Mouse (Mus musculus): ENCODE data around the gene Dusp16.
A peak's percentile ranks its signal among the peaks of the same experiment; 100 is the strongest.
"Not testable (repeated sequence)": the region's sequence is repeated elsewhere in the genome, so short reads cannot be mapped to it uniquely, and the experiment has no call there.

Dusp16 gene

DNA sequence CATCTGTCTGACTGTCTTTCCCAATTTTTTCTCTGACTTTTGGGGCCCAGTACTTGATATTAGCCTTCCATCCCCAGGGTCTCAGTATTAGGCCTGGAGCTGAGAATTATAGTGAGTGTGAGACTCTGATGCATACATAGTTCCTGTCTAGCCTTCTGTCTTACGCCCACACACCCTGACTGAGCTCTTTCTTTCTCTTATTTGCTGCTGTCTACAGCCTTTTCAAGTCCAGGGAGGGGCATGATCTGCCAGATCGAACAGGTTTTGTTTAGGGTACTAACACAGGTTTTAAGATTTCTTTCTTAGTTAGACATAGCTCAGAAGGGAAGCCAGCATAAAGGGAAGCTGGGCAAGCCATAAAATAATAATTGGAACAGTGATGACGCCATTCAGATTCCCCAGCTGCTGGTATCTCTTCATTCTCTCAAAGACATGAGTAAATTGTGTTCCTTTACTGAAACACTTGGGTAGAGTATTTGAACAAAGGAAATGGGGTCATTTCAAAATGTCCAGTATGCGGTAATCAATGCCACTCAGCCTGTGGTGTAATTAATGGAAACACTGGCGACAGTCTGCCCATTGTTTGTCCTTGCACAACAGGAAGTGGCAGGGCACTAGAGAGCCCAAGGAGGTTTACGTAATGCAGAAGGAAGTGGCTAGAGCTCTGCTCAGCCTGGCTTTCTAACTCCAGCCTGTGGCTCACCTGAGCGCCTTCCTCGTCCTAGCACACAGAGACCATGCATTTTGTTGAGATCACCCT is 91.8 kb downstream of the Dusp16 start:
- no peak for DNase-seq (ENCODE audit: low read depth, low spot score)

DNA sequence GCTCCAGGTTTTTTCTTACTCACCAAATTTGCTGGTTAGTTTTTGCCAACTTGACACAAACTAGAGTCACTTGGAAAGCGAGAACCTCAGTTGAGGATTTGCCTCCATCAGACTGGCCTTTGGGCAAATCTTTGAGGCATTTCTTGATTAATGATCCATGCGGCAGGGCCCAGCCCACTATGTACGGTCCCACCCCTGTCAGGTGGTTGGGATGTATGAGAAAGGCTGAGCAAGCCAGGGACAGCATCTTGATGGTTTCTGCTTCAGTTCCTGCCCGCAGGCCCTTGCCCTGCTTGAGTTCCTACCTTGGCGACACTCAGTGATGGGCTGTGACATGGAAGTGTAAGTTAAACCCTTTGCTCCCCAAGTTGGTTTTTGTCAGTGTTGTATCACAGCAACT is 94.2 kb downstream of the Dusp16 start:
- DNase-seq (ENCODE audit: low read depth, low spot score): no peak

DNA sequence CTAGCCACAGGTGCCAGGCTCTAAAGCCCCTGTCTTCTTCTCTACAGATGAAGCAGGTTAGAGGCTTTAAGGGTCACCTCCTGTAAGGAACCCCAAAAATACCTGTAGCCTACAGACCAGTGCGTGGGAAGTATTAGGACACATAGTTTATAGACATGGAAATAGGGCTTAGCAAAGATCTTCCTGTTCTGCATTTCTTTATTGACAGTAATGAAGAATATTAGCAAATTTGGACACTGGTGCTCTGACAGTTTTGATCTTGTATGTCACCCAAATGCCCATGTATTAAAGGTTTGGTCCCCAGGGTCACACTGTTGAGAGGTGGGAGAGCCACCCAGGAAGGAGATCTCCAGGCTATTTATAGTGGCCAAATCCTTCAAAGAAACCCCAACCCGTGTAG is 95.9 kb downstream of the Dusp16 start:
- no peak for DNase-seq (ENCODE audit: low read depth, low spot score)

DNA sequence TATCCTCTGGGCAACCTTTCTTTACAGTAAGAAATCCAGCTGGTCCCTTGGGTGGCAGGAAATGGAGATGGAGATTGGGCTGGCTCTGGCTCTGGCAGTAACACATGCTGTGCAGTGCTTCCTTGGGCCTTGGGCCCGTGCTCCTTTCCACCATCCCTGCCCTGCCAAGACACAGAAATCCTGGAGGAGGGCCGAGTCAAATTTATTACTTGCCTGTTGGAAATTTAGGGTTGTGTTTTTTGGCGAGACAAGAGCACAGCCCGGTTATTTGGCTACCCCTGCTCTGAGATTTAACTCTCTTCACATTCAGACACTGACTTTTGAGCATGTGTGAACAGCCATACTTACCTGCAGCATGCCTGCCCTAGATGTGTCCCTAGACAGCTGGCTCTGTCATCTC is 96.3 kb downstream of the Dusp16 start:
- no peak for DNase-seq (ENCODE audit: low read depth, low spot score)

DNA sequence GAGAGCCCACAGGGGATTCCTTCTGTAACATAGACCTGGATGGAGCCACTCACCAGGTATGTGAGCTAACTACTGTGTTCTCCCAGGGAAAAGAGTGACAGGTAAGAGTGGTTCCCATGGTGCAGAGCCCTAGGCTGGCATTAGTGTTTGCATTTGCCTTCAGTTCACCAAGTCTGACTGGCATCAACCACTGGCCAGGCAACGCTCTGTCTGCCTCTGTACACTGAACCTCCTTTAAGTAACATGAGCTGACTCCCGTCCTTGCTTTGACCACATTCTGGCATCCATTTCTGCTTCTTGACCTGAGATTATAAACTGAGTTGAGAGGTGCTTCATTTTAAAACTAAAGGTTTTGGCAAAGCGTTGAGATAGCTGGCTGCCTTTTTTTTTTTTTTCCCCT is 96.8 kb downstream of the Dusp16 start:
- DNase-seq (ENCODE audit: low read depth, low spot score): no peak

DNA sequence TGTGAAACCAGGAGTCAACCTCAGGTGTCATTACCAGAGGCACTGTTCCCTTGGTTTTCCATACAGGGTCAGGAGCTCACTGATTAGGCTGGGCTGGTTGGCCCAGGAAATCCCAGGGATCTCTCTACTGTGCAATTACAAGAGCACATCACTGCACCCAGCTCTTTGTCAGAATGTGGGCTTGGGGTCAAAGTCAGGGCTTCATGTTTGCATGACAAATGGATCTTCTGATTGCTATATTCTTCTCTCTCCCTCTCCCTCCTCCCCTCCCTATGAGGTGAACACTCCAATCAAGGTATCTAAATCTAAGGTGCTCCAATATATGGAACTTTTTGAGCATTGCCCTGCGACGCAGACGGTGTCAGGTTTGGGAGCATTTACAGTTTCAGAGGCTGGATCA is 97.4 kb downstream of the Dusp16 start:
- DNase-seq (ENCODE audit: low read depth, low spot score): no peak

DNA sequence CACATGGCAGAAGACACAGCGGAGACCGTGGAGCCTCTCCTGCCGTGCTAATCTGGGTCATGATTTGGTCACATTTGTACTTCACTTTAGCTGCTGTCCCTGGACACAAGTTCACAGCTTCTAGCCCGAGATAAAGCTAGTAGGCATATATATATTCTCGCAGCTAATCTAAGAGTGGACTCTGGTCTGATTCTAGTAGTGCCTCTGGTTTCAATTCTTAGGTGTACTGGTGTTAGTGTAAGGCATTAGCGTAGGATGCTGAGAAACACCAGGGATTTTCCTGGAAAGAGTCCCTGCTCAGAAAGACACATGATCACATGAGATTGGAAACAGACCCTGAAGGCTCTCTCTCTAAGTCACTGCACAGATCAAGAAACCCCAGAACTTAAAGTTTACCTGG is 97.9 kb downstream of the Dusp16 start:
- DNase-seq (ENCODE audit: low read depth, low spot score): no peak

DNA sequence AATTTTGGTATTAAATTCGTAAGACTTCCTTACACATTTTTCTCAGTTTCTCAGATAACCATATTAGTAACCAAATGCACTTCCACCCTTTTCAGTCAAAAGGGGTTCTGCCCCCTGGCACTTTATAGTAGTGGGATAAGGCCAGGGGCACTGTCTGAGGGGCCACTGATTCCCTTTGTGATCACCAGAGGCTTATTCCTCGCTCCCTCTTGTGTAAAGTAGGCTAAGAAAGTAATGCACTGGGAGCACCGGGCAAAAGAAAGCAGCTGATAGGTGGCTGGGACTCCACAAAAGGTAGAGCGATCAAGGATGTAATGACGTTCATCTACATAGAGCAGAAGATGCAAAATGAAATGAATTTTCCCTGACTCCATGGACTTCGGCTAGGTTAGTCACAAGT is 106.9 kb downstream of the Dusp16 start:
- DNase-seq (ENCODE audit: low read depth, low spot score): no peak

DNA sequence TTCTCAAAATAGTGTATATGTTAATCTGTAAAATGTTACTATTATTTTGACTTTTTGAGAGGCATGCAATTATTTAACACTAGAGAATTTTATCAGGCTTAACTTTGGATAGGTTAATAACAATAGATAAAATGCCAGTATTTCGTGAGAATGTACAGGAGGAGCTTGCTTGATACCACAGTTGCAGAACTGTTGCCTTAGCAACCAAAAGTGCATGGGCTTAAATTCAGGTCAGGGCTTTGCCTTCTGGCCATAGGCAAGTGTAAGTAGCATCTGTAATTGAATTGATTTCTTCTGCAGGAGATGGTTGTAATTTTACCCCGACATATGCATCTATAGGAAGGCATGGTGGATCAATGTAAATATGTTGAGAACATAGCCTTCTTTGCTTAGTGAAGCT is 107.4 kb downstream of the Dusp16 start:
- no peak for DNase-seq (ENCODE audit: low read depth, low spot score)

DNA sequence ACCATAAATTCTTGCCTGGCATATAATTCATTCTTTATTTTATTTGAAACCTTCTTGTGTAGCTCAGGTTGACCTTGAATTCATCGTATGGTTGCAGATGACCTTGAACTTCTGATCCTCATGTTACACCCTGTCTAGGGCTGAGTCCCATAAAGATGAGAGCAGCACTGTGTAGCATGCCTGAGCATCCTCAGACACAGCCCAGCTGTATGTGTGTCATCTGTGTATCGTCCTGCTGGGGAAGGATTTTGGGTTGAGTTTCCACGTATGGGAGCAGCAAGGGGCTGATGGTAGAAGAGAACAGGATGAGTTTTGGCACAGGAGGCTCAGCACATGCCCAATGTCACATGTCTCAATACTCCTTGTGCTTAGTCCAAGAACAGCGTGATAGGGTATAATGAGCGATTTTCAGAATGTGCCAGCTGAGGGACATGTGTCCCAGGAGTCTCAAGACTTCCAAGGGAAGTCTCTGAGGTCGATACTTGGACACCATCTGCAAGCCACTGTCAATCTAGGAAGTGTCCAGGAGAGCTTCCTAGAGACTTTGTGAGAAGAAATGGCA is 108.0 kb downstream of the Dusp16 start:
- DNase-seq (ENCODE audit: low read depth, low spot score): no peak

DNA sequence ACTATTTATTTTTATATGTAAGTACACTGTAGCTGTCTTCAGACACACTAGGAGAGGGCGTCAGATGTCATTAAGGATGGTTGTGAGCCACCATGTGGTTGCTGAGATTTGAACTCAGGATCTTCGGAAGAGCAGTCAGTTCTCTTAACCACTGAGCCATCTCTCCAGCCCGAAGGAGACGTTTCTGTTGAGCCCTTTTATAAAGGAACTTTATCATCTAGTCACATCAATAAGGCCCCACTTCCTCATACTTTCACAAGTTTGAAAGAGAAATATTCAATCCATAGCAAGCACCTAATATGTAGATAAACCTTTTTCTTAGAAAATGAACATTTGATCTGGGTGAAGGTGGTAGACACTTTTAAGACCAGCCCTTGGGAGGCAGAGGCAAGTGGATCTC is 113.1 kb downstream of the Dusp16 start:
- DNase-seq (ENCODE audit: low read depth, low spot score): not testable (repeated sequence)

DNA sequence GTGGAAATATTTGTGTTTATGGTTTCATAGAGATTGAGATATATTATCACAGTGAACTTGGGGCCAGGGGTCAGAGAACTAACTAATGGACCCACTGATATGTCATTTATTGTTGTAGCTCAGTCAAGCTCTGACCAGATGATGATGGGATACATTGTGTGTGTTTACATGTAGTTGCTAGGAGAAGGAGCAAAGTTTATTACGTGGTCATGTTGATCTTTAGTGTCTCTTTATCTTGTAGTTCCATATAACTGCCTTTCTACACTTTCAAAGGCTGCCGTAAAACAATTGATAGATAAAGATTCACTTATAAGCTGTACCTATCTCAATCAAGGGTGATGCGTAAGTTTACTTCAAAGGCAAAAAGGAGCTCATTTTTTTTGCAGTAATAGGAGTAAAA is 114.4 kb downstream of the Dusp16 start:
- no peak for DNase-seq (ENCODE audit: low read depth, low spot score)

DNA sequence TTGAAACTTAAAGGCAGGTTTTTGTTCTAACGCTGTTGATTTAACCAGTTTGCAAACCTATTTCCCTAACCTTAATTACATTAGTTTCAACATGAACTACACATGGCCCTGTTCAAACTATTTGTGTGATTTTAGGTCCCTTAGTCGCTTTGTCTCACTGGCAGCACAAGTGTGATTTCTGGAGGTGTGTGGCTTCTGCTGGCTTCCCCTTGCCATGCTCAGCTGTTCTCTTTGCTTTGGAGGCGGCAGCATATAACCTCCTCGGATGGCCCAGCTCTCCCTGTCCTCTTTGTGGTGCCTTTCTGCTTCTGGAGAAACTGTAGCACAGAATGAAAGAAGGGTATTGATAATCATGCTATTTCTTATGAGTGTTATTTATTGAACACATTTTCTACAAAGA is 114.9 kb downstream of the Dusp16 start:
- no peak for DNase-seq (ENCODE audit: low read depth, low spot score)

DNA sequence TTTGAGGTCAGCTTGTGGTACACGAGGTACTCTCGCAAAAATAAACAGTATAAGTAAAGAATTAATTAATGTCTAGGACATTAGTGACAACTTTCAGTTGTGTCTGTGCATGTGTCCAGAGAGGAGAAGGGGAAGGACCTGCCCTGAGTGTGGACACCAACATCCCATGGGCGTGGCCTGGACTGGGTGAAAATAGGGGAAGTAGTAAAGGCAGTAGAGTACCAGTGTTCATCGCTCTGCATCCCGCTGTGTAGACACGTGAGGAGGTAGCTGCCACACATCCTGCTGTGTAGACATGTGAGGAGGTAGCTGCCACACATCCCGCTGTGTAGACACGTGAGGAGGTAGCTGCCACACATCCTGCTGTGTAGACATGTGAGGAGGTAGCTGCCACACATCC is 118.7 kb downstream of the Dusp16 start:
- DNase-seq (ENCODE audit: low read depth, low spot score): not testable (repeated sequence)

DNA sequence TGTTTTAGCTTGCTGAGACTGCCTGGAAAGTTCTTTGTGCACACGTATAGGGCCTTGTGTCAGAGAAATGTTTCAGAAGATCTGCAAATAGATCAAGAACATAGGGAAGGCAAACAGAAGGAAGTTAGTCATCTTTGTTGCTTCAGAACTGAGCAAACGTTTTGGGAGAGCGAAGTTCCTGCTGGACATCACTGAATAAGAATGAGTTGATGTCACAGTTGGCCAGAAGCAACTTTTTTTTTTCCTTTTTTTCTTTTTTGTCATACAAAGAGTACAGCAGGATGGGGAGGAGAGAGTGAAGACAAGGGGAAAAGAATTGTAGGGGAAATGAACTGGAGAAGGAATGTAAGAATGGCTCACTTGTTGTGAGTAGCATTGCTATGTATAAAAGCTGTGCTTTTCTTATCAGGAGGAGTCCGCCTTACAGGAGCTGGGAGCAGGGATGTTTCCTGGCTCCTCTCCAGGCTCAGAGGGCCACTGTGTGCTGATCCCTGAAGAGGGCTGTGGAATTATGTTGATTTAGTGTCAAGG is 121.5 kb downstream of the Dusp16 start:
- DNase-seq (ENCODE audit: low read depth, low spot score): peak; percentile 15

DNA sequence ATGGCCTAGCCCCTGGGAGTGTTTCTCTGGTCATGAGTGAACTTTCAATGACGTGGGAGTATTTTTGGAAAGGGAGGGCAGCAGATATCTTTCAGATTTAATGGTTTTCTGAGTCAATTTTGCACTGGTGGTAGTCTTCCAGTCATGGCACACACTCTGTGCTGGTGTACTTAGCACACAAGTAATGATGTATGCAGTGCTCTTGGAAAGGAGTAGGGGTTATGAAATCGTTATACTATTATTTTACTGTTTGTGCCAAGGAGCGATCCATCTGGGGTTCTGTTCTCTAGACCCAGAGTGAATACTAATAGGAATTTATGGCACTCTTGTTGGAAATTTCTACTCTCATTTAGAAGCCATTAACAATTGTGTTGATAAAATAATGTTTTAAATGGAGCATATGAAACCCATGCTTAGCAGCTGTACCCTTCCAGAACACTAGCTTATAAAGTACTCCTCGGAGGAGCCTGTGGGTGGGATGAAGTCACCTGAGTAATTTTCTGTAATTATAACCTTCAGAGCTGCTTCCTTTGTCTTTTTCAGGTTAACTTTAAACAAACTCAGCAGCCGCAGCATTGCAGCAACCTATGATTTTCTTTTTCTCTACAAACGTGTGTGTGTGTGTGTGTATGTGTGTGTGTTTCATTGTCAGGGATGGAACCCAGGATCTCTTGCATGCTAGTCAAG is 123.1 kb downstream of the Dusp16 start:
- DNase-seq (ENCODE audit: low read depth, low spot score): peak; percentile 50

DNA sequence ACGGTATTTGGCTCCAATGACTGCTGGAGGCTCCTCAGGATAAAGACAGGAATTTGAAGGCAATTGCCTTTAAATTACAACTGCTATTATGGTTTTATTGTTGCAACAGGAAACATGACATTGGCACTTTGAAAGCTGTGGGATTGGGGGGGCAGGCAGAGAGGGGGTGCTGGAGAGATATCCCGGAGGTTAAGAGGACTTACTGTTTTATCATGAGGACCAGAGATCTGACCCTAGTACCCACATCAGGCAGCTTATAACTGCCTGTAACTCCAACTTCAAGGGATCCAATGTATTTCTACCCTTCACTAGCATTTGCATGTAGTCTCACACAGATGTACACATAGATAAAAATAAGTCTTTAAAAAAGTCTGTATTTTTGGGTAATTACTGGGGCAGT is 123.9 kb downstream of the Dusp16 start:
- no peak for DNase-seq (ENCODE audit: low read depth, low spot score)

DNA sequence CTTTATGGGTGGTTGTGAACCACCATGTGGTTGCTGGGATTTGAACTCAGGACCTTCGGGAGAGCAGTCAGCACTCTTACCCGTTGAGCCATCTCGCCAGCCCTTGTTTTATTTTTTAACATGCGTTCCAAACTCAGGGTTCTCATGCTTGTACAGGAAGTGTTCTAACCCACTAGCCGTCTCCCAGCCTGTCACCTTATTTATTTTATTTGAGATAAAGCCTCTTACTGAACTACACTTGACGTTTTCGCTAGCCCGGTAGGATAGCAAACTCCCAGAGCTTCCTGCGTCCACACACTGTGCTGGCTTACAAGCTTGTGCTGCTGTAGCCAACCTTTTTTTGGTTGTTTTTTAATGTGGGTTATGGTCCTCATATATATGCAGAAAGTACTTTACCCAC is 126.6 kb downstream of the Dusp16 start:
- DNase-seq (ENCODE audit: low read depth, low spot score): no peak
